Mouse (Mus musculus) kidney, postnatal 14 days (tissue): ENCODE measurements around the gene Snx25.
"Not testable (repeated sequence)": the region's sequence is repeated elsewhere in the genome, so short reads cannot be mapped to it uniquely, and the experiment has no call there.

Experiments
- DNase-seq: peaks from one replicate; pipeline ENCODE4 v3.0.0; 2022; ENCODE audit warnings: mixed read lengths

Gene Snx25

DNA sequence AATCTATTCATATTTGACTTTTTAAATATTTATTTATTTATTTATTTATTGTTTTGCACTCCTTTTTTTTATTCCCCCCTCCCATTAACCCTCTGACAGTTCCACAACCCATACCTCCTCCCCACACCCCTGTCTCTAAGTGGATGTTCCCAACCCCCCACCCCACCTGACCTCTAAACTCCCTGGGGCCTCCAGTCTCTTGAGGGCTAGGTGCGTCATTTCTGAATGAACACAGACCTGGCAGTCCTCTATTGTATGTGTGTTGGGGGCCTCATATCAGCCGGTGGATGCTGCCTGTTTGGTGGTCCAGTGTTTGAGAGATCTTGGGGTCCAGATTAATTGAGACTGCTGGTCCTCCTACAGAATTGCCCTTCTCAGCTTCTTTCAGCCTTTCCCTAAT is 16.4 kb downstream of the Snx25 start:
- not testable (repeated sequence) for DNase-seq

DNA sequence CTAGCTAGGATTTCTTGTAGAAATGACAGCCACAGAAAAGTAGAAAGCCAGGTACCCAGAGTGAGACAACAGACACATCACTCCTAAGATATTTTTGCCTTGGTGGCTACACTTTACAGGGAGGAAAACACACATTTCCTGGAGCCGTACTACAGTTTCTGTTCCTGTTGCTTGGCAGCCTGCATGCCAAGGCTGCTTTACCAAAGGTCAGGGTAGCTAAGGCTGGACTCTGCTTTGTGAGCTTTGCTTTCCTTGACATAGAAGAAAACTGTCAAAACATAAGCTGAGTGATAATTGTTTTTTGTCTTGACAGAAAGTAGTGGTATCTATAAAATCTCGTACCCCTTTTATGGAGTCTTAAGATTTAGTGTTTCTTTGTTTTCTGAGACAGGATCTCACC is 21.5 kb downstream of the Snx25 start:
- peak; percentile 40 for DNase-seq

DNA sequence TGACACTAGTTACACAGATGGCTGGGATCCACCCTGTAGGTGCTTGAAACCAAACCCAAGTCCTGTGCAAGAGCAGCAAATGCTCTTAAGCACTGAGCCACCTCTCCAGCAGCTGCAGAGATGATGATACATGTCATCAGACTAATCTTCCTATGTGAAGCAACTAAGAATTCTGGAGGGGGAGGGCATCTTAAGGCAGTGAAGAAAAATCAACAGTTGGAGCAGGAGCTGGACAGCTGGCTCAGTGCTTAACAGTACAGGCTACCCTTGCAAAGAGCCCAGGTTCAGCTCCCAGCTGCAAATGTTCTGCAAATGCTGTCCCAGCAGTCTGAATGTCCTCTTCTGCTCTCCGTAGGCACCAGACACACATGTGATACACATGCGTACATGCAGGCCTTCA is 29.5 kb downstream of the Snx25 start:
- DNase-seq: no peak

DNA sequence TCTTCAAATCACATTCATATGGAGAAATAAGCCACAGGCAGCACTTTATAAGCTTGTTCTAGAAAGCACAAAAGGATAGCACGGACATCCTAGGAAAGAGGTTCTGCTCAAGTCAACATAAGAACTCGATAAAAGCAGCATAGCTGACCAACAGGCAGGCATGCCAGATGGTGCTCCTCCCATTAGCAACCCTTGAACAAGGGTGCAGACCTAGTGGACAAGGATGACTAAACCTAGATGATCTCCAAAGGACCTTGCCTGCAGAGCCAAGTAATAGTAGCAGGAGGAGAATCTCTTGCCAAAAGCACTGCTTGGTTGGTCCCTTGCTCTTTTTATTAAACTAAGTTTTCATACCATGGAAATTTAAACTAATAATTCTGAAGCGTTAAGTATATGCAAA is 32.8 kb downstream of the Snx25 start:
- DNase-seq: no peak

DNA sequence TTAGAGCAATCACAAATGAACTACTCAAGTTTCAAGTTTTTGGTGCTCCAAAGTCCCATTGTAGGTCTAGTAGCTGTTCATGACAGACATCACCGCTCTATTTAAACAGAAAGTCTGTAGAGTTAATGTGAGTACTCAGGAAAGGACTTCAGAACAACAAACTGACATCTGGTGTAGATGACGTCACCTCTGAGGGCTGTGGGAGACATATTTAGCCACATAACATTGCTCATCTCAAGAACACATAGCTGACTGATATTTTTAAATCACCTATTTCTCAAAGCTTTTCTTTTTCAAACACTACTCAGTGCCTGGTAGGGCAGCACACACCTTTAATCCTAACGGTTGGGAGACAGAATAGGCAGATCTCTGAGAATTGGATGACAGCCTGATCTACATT is 34.8 kb downstream of the Snx25 start:
- no peak for DNase-seq

DNA sequence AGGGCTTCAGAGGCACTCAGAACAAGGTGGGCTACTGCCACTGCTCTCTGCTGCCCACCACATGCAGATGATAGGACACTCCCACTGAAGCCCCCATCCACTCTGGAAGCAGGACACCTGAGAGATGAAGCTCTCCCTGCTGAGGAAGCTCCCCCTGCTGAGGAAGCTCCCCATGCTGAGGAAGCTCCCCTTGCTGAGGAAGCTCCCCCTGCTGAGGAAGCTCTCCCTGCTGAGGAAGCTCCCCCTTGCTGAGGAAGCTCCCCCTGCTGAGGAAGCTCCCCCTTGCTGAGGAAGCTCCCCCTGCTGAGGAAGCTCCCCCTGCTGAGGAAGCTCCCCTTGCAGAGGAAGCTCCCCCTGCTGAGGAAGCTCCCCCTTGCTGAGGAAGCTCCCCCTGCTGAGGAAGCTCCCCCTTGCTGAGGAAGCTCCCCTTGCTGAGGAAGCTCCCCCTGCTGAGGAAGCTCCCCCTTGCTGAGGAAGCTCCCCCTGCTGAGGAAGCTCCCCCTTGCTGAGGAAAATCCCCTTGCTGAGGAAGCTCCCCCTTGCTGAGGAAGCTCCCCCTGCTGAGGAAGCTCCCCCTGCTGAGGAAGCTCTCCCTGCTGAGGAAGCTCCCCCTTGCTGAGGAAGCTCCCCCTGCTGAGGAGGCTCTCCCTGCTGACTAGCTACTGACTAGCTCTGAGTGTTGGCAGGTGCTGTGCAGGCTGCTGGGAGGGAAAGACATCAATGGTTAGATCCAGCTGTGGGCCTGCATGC is 38.4 kb downstream of the Snx25 start:
- not testable (repeated sequence) for DNase-seq

DNA sequence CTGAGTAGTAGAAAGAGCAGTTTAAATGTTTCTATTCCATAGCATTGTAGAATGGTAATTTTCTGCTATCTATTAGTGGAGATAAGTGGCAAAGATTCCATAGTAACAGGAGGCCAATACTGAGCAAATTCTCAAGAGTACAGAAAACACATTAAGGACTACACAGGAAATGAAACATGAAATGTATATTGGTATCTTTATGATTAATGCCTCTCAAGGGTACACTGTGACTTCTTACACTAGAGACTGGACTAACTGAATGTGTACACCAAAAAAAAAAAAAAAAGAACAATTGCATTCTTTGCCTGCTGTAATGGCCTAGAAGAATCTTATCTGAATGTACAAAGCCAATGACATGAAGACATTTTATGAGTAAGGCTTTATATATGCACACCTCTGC is 44.3 kb downstream of the Snx25 start:
- DNase-seq: no peak

DNA sequence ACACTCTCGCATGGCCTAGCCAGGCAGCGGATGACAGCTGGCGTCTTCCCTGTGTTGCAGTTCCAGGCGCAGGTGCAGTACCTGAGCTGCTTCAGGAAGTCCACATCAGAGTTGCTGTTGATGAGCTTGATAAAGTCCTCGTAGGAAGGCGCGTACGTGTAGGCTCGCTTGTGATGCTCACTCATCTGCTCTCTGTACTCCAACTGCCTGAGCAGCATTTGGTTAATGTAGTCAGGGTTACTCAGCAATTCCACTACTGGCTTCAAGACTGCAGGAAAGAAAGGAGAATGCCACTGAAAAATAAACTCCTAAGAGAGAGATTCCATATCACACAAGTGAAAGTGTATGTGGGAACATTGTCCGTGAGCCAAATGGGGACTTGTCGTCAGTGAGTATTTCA is 48.5 kb downstream of the Snx25 start:
- no peak for DNase-seq

DNA sequence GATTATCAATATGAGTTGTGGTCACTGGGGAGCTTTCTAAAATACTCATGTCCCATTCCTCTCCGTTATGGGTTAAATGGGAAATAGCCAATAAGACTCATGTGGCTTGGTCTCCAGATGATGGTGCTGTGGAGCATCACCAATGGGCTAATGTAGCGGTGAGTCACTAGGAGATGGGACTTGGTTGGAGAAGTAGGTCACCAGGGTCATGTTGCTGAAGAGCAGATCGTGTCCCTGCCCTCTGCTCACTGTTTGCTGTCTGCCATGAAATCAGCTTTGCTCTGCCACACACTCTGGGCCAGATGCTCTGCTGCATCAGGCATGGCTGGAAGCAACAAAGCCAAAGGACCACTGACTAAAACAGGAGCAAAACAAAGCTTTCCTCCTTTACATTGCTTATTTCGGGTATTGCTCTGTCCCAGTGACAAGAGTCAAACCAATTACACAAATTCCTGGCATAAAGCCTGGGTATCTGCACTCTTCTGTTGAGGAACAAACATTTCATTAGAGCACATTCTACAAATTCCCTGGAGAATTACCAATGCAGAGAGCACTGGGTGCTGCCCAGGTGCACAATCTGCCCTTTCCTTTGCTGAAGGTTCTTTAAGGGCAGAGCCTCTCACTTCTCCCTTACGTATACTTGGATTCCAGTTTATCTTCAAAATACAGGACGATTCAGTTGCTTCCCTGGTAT is 59.1 kb downstream of the Snx25 start:
- peak; percentile 48 for DNase-seq

DNA sequence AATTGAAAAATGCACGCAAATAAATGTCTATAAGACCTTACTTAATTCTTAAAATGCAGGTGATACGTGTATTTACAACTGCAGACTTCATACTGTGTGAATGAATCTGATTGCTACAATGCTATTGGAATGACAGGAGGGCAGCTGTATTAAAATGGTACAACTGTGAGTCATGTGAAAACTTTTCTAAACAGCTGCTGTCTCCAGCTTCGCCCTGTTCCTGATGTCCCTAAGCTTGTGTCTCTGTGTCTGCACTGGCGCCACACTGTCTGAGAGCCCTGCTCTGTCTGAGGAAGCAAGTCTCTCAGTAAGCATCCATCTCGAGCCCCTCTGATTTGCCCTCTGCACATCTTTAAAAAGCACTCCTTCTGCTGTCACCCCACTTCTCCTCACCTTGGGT is 68.8 kb downstream of the Snx25 start:
- no peak for DNase-seq

DNA sequence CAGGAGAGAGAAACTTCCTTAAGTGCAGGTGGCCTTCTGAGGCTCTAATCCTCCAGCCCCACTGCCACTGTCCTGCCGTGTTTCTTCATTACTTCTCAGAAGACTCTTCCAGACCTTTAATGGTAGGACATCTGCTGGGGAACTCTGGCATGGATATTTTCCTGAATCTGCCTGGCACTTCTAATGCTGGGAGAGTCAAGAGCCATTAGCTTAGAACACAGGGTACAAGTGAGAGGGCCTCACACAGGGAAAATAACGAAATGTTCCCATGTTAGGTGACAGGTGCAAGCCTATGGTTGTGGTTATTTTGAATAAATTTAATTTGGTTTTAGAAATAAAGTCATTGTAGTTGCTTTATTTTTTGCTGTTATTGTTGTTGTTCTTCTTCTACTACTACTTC is 70.9 kb downstream of the Snx25 start:
- DNase-seq: no peak

DNA sequence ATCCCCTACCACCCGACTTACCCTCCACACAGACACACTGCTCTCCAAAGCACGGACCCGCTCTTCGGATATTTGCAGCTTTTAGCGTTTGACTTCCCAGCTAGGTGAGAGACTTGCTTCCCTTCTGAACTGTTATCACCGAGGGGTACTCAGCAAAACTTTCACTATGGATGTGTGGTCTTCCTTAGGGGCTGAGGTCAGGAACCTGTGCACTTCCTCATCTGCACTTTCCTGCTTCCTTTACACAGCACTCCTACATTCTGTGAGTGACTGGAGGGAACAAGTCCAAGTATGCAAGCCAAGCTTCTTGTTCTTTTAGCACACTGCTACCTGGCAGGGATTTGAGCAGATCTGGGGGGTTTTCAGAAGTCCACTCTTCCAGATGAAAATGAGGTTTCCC is 73.1 kb downstream of the Snx25 start:
- no peak for DNase-seq

DNA sequence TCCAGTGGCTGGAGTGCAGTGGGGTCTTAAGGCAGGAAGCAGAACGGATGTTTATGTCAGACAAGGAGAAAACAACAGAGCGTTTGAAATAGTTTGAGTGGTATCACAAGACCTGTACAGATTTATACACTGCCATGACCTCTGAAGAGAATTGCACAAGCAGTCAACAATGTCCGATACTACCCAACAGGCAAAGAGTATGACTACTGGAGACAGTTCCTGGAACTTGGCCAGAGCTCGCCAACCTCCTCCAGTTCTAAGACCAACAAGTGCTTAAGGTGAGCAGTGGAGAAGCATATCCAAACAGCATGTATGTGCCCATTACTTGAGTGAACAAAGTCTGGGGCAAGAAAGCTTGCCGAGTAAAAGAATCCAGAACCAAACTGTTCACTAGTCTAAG is 76.7 kb downstream of the Snx25 start:
- DNase-seq: no peak

DNA sequence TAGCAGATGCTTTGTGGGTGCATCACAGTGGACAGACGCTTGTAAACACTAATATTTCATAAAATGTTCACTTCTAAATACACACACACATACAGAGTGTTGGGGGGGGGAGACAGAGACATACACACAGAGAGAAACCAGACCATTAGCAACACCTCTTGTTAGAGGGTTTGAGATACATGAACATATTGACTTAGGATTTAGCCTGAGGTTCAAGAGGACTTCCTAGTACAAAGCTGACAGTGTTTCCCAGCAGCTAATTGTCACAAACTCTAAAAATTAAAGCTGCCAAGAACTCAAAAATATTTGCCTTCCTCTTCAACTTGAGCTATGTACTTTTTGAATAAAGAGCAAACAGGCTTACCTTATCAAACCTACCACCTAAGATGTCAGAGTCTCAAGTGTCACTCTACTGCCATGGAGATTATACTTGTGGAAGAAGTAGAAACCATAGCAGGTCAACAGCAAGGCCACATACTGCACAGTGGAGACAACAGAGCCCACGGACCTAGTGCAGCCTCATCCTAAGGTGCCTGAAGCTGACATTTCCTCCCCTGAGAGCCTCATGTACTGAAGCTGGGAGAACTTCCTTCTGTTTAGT is 78.3 kb downstream of the Snx25 start:
- DNase-seq: no peak

DNA sequence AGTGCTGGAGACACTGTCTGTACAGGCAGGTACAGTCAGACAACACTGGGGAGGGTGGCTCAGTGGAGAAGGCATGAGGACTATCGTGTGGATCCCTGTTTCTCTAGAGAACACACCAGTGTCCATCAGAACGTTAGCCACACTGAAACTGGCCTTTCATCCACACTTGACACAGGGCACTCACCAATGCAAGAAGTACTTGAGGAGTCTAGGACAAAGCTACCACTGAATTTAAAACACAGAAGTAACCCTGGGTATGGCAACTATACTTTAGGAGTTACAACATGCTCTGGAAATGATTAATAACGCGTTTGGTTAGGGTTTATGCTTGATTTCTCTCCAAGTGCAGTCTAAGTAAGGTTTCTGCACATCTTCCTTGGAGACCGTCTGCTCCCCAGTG is 79.2 kb downstream of the Snx25 start:
- DNase-seq: no peak

DNA sequence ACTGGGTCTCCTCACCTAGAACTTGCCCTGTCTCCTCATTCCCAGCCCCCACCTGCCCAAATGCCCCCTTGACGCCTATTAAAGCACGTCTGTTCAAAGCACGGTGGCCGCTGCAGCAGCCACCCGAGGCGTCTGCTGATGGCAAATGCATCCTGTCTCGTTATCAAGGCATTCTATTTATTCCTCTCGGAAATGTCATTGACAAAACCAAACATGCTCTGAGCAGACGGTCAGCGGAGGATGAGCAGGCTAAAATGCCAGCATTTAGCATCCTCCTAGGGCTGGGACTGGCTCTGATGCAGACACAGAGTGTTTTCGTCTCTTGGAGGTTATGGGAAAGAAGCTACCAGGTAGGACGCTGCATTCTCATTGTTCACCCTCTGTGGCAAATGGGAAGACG is 111.7 kb downstream of the Snx25 start:
- DNase-seq: no peak

DNA sequence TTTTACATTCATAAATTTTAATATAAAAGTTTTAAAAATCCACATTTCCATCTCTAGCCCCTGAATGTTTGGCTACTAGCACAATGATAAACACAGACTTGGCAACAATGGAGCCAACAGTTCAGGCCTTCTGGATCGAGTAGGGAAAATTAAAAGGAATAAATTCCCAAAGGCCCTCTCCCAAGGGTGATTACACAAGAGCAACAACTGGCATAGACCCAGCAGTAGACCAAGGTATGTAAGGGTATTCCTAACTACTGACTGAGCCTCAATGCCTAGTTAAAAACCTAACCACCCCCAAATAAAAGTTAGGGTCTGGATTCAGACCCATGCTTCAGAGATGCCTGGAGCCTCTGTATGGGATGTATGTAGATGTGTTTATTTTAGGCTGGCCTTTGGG is 112.3 kb downstream of the Snx25 start:
- DNase-seq: no peak

DNA sequence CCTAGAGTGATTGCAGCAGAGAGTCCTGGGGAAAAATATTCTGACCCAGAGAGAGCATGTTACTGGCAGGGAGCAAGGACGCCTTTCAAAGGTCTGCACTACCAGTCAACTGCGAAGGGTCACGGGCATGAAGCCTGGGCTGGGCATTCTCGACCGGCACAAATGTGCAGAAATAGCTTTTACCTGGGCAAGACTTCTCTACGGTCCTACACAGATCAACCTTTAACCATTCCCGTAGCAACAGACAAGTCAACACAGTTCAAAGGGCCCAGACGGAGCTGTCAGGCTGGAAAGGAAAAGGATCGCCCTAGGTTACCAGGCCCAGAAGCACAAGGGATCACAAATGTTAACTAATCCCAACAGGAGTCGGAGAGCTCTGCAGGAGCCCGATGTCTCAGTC is 115.7 kb downstream of the Snx25 start:
- DNase-seq: peak; percentile 53

DNA sequence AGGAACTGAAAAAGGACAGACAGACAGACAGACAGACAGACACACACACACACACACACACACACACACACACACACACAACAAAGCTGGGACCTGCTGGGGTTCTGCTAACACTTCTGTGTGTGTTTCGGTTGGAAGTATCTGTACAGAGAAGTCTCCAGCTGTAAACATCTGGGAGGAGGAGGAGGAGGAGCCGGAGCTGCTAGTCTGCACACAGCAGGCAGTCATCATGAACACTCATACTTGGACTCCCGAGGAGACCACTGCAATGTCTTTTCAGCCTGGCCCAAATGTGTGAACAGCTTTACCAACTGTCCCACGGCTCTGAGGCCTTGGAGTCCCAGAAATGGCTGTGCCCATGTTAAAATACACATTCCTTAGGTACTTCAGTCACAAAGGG is 127.6 kb downstream of the Snx25 start:
- DNase-seq: no peak

DNA sequence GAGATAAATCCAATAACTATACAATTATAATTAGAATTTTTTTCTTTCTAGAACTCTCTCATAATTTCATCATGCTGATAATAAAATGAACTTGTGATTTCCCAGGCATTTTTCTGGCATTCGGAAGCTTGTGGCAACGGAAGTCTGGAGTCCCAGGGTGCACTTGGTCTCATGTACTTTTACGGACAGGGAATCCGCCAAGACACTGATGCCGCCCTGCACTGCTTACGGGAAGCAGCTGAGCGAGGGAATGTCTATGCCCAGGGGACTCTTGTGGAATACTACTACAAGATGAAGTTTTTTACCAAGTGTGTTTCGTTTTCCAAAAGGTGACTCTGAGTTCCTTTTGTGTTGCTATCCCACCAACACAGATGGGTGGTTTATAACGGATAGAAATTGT is 129.2 kb downstream of the Snx25 start:
- no peak for DNase-seq

DNA sequence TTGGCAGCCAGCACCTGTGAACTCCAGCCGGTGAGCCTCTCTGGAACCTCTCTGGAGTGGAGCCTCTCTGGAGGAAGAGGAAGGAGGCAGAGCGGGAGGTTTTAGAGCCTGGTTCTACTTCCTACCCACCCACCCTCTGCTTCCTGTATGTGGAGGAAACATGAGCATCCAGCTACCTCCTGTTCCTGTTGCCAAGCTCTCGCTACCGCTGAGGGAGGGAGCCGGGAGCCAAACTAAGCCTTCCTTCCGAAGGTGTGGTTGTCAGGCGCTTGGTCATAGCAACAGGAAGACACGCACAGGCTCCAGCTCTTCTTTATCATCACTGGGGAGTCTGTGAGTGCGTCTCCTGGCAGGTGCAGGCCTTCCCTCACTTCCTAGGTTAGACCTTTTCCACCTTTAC is 129.8 kb downstream of the Snx25 start:
- DNase-seq: no peak

DNA sequence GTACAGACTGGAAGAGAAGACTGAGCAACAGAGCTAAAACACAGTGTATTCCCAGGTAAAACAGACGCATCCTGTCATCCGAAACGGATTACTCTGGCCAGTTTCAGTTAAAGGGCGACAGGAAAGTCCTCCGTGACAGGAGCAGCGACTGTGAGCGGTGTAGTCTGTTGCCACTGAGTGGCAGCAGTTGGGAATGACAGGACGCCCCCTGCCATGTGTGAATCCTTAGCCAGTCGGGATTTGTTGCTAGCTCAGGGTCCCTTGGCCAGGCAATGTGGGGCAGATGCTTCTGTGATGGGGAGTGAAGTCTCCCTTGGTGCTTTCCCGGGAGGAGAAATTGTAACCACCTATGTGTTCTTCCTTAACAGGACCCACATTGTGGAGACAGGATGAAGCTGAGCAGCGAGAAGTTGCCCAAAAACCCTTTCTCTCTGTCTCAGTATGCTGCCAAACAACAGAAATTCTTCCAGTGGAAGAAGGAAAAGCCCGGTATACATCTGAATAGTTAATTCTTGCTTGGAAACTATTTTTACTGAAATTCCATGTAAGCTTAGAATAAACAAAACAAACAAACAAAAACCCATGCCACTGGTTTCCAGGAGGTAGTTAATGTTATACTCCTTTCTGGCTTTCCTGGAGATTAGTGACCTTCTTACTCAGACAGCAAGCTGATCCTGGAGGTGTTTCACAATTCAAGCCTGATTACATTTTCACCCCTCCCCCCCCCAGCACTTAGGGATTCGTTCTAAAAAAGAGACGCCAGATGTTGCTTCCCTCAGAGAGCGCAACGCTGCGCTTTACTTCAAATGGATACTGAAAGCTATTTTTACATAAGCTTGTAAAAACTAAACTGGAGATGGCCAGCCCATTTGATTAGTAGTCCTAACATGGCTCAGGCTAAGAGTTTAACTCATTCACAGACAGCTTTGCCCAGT is 140.9 kb downstream of the Snx25 start:
- DNase-seq: peak; percentile 44

DNA sequence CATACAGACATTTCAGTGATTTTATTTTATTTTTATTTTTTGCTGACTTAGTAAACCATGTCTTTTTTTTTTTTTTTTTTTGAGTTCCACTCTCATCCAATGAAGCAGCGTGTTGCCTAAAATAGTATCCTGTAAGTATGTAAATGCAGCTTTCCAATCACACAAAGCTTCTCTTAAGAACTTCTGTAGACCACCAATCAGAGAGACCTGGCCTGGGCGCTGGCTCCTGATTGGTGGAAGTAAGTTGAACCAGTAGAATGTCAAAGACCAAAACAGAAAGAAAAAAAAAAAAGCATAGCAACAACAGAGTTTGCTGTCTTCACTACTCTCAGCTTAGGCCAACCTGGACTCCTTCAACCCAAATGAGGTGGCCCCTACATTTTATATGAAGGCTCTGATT is 141.7 kb downstream of the Snx25 start:
- peak; percentile 8 for DNase-seq
